Mouse (Mus musculus) left cerebral cortex, adult 9 months (tissue): ENCODE results near the gene Gm49661.

Experiments used
- DNase-seq, 2 experiments: peaks; one replicate each; pipeline ENCODE4 v3.0.0; 2022; ENCODE audit warnings: low spot score in 2 of 2

Gene Gm49661

DNA sequence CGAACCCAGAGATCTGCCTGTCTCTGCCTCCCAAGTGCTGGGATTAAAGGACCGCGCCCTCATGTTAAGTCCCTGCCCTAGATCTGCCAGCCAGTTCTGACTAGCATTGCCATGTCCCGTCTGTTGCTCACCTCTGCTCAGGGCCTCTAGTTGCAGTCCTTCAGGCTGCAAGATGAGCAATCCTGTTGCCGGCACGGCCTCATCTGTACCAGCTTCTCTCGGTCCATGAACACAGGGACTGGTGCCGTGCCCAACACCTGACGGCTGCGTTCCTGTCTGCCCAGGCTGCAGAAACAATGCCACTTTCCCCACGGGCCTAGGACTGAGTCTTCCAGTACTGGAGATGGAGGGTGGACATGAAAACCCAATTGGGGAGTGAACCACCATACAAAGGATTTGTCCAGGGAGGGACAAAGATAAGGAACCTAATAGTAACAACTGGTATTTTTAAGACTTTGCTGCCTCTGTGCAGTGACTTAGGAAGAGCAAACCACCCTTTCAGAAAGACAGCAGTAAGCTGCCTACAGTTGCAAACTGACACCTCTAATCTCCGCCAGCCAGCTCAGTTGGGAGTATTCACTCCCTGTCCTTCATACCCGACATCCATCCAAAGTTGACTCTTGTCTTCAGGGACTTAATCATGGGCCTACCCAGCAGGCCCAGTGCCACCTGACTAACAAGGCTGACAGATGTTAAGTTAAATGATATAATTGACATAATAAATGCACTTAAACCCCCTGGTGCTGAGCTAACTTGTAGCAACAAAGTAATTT is 1.5 kb downstream of the Gm49661 start:
- no peak for DNase-seq

DNA sequence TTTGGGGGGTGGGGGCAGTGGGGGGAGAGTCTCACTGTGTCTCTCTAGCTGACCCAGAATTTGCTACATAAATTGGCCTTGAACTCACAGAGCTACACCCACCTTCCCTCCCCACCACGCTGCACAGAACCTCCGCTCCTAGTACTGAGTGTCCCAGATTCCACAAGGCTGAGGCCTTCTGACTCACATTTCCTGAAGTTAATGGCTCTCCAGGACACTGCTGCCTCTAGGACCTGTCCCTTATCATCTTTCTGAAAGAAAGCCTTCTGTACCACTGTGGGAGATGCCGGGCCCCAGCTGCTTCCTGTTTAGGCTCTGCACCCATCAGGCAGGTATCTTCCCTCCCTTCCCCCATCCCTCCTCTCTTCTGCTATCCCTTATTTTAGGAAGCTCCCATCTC is 2.6 kb downstream of the Gm49661 start:
- DNase-seq: no peak

DNA sequence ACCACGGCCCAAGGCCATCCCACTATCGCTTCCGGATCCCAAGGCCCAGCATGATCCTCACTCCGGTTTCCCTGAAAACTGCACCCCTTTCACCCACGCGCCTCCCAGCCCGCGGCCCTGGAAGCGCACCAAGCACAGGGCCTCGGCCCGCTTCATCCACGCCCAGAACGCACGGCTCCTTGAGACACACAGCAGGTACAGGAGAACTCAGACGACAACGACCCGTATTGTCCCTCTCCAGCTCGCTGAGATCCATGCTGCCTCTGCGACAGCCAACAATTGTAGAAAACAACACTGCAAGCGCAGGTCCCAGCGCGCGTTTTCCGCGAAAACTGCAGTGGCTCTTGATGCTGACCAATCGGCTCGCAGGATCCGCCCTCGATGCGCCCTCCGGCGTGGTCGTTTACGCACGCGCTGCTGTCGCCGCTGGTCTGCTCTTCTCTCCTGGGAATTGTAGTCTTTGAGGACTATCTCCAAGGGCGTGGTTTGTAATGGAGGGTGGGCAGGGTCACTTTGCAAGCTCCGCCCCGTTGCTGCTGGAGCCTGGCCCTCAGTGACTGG is 3.4 kb downstream of the Gm49661 start:
- DNase-seq: peak; percentile 88 to 95

DNA sequence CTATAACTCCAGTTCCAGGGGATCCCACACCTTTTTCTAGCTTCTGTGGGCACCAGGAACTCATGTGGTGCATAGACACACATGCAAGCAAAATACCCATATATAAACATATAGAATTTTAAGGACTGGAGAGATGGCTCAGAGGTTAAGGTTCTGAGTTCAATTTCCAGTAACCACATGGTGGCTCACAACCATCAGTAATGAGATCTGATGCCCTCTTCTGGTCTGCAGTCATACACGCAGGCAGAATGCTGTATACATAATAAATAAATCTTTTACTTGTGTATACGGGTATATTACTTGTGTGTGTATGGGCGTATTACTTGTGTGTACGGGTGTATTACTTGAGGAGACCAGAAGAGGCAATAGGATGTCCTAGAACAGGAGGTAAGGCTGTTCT is 5.3 kb downstream of the Gm49661 start:
- no peak for DNase-seq

DNA sequence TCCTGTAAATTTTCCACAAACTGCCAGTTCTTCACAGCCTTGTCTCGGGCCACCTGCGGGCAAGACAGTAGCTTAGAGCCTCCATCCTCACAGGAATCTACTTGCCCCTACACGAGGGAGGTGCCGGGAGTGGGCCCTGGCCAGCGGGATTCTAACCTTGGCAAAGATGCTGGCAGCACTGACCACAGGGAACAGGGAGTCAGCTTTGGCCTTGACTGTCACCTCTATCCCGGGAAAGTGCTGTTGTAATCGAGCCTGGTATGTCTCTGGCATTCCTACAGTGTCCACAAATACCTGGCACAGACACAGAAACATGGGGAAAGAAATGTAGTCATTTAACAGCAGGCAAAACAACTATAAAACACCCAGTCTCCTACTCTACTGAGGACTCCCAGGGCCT is 9.4 kb downstream of the Gm49661 start:
- DNase-seq: no peak

DNA sequence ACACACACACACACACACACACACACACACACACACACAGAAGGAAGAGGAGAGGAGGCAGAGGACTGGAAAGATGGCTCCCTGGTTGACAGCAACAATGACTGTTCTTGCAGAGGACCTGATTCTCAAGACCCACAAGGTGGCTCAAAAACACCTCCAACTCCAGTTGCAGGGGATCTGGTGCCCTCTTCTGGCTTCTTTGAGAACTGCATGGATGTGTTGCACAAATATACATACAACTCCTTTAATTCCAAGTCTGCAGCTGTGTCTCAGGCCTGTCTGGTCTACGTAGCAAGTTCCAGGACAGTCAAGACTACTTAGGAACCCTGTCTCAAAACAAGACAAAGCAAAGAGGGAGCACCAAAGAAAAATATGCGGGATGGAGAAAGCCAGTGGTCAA is 12.5 kb downstream of the Gm49661 start:
- DNase-seq: peak in 1 of 2 experiments; percentile 87

DNA sequence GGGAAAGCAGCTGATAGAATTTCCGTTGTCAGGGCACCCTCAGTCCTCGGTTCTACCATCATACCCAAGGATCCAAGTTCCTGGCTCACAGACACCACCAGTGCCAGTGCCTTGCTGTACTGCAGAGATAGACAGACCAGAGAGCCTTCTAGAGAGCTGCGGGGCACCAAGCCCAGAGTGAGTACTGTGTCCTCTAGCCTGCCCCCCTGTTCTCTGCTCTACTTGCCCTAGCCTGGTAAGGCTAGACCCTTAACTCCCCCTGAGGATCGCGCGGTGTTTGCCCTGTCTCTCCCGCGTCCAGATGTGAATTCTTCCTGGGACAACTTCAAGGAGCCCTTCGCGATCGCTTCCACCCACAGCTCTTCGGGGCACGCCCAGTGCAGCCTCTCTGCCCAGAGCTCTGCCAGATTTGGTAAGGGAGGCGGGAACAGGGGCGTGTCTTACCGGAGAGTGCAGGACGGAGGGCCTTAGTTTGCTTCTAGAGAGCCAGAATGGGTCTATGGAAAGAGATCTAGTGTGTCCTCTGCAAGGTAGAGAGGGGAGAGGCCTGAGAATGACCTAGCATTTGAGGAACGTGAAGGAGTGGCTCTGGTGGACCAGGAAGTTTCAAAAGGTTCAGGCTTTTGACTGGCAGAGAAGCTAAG is 16.5 kb downstream of the Gm49661 start:
- DNase-seq: no peak

DNA sequence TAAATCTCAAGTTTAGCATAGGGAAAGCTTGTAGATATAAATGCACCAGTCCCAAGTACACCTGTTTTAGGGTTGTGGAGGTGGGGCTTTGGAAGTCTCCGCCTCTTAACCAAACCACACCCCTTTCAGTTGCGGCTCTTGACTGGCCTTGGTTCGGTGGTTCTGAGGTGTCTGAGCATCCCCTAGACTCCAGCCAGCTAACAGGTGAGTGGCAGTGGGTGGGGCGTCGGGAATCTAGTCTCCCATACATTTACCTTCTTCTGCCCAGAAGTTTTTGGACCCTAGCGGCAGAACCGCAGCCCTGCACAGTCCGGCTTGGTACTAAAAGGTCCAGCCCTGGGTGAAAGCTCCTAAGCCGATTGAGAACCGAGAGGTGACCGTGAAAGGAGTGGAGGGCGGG is 19.5 kb downstream of the Gm49661 start:
- DNase-seq: no peak

DNA sequence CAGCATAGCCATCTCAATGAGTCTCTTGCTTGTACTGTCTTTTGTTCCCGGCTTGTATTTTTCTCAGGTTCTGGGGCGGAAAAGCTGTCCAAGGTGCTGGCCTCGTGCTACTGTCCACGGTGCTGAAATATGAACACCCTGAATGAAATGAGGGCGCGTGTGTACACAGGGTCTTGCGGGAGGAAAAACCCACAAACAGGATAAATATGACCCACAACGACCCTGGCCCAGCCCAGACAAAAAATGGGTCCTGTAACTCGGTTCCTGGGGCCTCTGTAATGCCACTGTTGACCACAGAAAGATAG is 22.0 kb downstream of the Gm49661 start:
- DNase-seq: no peak

DNA sequence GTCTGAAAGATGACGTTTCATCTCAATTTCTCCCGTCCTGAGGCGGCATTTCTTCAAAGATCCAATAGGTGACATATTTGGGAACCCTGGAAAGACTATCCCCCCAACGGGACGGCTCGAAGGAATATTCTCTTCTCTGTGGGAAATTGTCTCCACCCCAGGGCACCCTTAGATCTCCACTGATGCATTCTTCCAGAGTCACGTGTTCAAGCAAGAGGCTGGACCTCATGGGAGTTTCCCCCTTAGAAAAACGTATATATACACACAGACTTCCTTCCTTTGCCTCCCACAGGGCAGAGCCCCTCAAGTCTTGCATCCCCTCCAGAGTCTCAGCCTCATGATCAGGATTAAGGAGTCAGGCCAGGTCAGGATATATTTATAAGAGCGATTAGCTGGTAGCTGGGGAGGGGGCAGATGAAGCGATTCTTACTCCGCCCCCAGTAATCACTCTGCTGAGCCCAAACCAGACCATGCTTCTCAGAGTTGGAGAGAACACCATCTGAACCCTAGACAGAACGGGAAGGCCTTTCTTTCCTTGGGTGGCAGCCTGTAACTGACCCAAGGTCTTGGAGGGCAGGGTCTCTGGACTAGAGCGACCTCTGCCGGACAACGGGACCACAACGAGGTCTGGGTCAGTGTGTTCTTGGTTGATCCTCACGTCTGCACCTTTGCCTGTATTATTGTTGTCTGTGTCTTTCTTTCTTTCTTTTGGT is 22.5 kb downstream of the Gm49661 start, which contains the start of gene Rtbdn:
Rtbdn (plus strand) TSS at position 464 of the 713 bp plus-strand sequence.
- no peak for DNase-seq

DNA sequence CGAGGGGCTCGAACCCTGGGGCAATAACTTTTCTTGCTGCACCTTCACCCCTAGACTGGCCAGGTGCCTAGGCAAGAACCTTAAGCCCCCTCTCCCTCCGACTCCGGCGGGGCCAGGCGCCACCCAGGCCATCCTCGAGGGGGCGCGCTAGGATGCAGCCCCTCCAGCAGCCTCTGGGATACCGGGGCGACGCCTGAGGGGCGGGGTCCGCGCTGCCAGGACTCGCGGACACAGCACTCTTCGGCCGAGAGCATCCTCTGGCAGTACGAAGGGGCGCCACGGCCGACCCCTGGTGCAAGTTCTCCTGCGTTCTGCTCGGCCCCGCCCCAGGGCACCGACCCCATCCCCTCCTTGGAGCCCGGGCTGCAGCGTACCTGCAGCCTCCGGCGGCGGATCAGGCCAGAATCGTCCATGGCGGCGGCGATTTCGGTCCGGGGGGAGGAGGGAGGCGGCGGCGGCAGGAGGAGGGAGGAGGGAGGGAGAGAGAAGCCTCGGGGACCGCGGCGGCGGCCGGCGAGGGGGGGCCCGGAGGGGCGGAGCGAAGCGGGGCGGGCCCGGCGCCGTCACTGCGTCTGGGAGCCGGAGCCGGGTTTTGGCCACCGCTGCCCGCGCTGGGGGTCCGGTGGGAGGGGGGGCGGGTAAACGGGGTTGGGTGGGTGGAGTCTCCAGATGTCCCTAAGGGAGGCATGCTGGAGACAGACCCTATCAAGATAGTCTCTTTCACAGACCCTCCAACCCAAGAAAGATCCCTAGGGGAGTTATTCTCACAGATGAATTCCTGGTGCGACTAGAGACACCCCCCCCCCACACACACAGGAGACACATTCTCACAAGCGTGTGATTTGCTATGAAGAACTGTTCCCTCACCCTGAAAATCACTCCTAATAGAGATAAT is 23.4 kb downstream of the Gm49661 start:
- DNase-seq: peak in 1 of 2 experiments; percentile 26

DNA sequence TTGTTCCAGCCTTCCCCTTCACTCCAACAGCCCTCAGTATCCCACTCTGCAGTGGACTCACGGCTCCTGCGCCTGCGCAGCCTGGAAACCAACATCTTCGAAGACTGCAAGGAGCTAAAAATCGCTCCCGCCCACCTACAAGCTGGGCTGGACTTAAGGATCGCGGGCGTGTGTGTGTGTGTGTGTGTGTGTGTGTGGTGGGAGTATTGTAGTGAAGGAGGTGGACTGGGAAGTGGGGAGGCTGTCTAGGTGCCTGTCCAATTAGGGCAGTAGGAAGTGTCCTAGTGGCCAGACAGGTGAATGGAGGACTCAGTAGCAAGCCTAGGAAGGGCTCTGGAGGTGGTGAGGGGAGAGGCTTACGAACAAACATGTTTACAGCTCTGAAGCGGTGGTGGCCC is 24.0 kb downstream of the Gm49661 start:
- peak in 1 of 2 experiments; percentile 83 for DNase-seq

DNA sequence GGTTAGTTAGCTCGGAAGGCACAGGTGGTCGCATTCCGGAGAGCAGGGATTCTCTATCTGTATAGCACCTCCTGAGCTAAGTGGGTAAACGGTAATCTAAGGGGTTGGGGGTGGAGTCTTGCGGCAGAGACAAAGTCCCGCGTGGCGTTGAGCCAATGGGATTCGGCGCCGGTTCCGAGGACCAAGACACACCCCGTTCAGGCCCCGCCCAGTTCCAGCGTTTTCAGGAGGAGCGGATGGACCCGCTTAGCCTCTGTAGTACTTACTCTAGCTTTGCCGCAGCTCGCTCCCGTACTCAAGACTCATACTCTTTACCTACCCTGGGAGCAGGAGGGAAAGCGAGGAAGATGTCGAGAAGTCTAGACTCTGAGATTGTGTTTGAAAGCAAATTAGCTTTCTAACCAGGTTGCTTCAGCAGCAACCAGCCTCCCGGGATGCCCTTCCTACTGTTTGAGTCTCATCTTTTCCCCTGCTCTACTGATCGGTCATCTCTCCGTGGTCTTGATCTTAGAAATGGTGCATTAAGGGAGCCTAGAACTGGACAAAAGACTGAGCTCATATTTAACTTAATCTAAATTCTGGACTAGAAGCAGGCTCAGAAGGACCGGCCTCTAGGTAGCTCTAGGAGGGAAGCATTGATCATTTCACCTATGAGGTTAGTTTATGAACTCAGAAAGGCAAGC is 24.6 kb downstream of the Gm49661 start:
- peak in 1 of 2 experiments; percentile 72 for DNase-seq

DNA sequence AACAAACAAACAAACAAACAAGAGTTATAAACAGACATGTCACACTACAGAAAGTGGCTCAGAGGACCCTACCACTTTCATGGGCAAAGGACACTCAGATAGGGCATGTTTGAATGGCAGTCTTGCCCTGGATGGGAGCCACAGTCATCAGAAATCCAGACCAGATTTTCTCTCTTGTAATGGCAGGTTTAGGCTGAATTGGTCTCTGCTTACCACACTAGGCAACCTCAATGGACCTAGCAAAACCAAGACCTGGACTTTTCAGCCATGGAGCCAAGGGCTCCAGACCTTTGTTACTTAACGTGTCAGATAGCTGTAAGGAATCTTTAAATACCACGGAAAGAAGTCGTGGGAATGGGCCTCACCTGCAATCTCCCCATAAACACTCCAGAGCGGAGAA is 25.5 kb downstream of the Gm49661 start:
- no peak for DNase-seq

DNA sequence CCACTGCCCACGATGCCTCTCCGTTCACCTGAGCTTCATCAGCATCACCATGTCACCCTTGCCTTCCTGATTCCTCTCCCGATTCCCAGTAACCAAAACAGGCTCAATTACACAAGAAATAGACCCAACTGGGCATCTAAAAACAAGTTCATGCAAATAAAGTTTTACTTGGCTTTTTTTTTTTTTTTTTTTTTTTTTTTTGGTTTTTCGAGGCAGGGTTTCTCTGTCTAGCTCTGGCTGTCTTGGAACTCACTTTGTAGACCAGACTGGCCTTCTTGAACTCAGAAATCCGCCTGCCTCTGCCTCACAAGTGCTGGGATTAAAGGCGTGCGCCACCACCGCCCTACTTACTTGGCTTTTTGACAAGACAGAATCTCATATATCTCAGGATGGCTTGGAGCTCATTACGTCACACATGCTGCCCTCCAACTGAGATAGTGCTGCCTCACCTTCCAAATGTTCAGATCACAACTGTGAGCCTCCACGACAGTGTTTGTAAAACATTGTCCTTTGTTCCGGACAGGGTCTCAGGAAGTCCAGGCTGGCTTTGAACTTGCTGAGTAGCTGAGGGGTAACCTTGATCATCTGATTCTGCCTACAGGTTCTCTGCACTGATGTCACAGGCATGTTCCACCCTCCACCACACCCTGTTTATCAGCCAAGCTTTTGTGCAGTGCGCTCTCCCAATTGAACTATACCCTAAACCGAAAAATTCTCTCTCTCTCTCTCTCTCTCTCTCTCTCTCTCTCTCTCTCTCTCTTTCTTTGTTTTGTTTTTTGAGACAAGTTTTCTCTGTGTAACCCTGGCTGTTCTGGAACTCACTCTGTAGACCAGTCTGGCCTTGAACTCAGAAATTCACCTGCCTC is 31.4 kb downstream of the Gm49661 start:
- DNase-seq: no peak

DNA sequence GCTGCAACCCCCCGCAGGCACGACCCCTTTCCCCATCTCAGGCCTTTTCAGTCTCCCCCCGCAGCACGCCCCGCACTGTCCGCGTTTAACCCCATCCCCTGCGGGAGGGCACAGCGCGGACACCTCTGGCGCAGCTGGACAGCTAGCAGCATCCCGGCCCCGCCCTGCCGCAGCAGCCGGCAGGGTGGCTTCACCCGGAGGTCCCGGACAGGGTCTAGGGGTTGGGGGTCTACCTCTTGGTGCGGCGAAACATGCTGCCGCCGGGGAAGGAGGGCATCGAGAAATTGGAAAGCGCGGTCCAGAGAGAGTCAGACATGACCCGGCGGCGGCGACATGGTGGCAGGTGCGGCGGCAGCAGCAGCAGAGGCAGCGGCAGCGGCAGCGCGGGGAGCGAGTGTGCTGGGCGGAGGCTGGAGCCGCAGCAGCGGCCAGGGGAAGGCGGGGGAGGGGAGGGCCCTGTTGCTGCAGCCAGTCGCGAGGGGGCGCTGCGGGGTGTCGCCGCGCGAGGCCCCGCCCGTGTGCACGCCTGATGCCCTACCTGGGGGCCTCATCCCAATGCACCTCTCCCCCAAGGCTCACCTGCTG is 32.2 kb downstream of the Gm49661 start, which contains the start of gene Mast1:
Mast1 (minus strand) TSS at position 398 of the 585 bp plus-strand sequence.
- peak in 1 of 2 experiments; percentile 57 for DNase-seq

DNA sequence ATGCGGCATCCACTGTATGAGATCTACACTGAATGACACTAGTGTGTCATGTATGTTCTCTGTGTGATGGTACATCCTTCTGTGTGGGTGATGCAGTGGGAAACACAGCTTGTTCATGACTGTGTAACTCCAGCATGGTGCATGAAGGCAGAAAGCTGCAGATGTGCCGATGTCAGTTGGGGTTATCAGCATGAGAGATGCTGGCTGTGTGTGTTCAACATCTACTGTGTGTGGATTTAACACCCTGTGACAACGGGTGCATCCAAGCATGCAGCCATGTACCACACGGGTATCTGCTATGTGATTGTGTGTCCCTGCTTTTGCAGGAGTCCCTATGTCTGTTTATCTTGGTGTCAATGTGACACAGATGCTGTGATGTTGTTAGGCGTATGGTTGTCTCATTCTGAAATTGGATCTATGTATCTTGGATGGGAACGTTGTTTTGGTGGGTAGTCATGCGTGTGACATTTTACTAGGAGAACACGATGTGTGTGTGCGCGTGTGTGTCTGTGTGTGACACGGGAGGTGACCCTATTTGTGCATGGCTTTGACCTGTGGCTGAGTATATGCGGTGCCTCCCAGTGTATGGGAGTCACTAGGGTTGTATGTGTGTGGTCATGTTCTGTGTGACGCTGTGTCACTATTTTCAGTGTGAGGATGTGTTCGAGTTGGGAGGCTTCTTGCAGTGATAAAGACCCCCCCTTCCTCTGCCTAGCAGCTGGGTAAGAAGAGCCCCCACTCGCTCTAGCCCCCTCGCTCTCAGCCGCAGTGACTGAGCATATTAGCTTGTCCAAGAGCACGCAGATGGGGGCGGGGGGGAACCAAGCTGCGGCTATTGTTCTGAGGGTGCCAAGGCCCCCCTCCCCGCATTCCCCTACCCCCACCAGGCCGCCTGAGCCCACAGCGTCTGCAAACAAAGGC is 32.9 kb downstream of the Gm49661 start:
- peak in 1 of 2 experiments; percentile 19 for DNase-seq

DNA sequence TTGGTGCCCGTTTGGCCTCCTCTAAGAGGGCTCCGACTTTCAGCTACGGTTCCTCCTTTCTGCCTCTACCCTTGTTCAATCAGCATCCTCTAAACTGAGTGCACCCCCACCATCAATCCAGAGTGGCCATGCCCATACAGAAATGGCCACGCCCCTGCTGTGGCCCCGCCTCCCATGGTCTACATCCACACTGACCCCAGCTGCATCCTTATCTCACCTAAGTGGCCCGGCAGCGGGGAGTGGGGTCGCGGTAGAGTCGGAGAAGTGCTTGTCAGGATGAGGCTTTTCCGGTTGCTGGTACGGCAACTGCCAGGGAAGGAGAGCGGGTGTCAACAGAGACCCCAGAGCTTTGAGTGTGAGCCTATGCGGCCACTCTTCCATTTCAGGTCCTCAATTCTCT is 33.7 kb downstream of the Gm49661 start:
- DNase-seq: no peak
